Mouse (Mus musculus) kidney, embryonic 16.5 days (tissue): ENCODE measurements at regions not wholly inside any gene's neighbourhood (a gene's known extent, or its start where the extent isn't known, plus 50 kb on each side); places are given as distances from the start of the nearest gene placed in this dataset.

Source experiments
- ATAC-seq: fragments of 200-750 bp; cut with Nextera tagmentation; 2 replicates; pipeline ENCODE4 v1.8.0; 2017; ENCODE audit warnings: moderate TSS enrichment; ENCODE audit not compliant: low FRiP score, low TSS enrichment
- H3K27ac ChIP-seq: fragments of 300-500 bp; sonication (generic); 2 replicates; pipeline ENCODE4 v1.5.1; 2014; ENCODE audit warnings: low read length
- H3K27me3 ChIP-seq: fragments of 300-500 bp; sonication (generic); 2 replicates; pipeline ENCODE4 v1.6.1; 2014; ENCODE audit warnings: low read length, control low read depth, mixed read lengths; ENCODE audit not compliant: insufficient read depth
- H3K36me3 ChIP-seq: fragments of 300-500 bp; sonication (generic); 2 replicates; pipeline ENCODE4 v1.6.1; 2014; ENCODE audit warnings: low read length, control low read depth, mixed read lengths; ENCODE audit not compliant: insufficient read depth
- H3K4me1 ChIP-seq: fragments of 300-500 bp; sonication (generic); 2 replicates; pipeline ENCODE4 v1.6.1; 2014; ENCODE audit warnings: low read length, control low read depth, mixed read lengths; ENCODE audit not compliant: insufficient read depth
- H3K4me2 ChIP-seq: fragments of 300-500 bp; sonication (generic); replicated peaks from 2 replicates; pipeline ENCODE4 v1.6.1; 2014; ENCODE audit warnings: low read depth, low read length
- H3K4me3 ChIP-seq: fragments of 300-500 bp; sonication (generic); 2 replicates; pipeline ENCODE4 v1.5.1; 2014; ENCODE audit warnings: mild to moderate bottlenecking, low read length
- H3K9ac ChIP-seq: fragments of 300-500 bp; sonication (generic); replicated peaks from 2 replicates; pipeline ENCODE4 v1.6.1; 2014; ENCODE audit warnings: low read length
- H3K9me3 ChIP-seq: fragments of 300-500 bp; sonication (generic); 2 replicates; pipeline ENCODE4 v1.6.1; 2016; ENCODE audit warnings: low read length, control low read depth
- WGBS: fragments of 180-500 bp; shearing (Covaris S2); extraction: QIAGEN DNeasy Blood & Tissue Kit; methylation state at CpG from one replicate; pipeline ENCODE4 v1.1.7; 2014; 5-methylcytosine and 5-hydroxymethylcytosine counted together

DNA sequence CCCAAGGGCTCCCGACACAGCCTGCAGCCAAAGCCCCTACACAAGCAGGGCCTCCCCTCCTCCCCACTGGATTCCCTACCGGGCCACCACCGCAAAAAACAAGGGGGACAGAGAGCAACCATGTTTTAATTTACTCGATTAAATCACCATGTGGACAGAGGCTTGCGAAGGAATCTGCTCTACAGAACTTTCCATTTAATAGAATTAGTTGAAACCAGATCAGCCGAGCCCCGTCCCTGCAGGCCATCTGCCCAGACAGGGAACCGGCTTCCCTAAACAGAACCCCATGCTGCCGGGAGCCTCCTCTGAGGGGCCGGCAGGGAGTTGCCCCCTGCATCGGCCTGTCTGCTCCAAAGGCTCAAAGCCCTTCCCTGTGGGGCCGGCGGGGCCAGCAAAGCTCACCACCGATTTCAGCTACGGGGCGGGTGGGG is 77.5 kb upstream of the Msx1 start:
- Histone ChIP-seq H3K9ac (no peak overlapping the region), H3K36me3 (no peaks in the 10 kb centered on the region), H3K27me3 (peaks cover 56% of the 10 kb centered on the region), H3K27ac (no peak overlapping the region), H3K9me3 (no peaks in the 10 kb centered on the region), H3K4me2 (peak overlapping the region; percentile 45), H3K4me3 (peak overlapping the region; percentile 28), H3K4me1 (peaks cover 9% of the 10 kb centered on the region)
- 2% methylated on average over 16 of the region's 16 CpGs for WGBS
- ATAC-seq: no peak

DNA sequence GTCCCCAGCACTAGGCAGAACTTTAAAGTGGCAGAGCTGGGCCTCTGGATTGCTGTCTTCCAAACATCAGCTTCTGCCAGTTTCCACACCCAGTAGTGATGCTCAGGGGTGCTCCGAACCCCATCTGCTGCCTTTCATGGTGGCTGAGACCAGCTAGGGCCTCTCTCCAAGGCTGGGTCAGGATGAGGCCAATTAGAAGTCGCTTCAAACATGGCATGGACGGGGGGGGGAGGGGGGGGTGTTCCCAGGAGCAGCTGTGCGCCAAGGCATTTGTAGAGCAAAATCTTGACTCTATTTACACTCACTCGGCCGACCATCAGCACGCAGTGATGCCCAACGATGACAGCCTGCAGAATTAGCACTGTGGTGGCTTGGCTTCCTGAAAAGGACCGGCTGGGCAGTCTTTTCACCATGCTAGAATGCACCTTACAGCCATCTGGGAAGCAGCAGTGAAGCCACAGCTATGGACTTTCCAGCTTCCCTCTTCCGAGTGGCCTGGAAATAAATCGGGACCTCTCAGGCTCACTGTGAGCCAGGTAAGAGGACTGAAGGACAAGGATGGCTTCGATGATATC is 73.7 kb upstream of the Msx1 start:
- Histone ChIP-seq H3K4me2 (no peak overlapping the region), H3K4me1 (peaks cover 27% of the 10 kb centered on the region), H3K27me3 (peaks cover 78% of the 10 kb centered on the region), H3K9me3 (no peaks in the 10 kb centered on the region), H3K4me3 (no peak overlapping the region), H3K9ac (no peak overlapping the region), H3K36me3 (no peaks in the 10 kb centered on the region), H3K27ac (no peak overlapping the region)
- WGBS: 68% methylated on average over 12 of the region's 12 CpGs
- no peak for ATAC-seq

DNA sequence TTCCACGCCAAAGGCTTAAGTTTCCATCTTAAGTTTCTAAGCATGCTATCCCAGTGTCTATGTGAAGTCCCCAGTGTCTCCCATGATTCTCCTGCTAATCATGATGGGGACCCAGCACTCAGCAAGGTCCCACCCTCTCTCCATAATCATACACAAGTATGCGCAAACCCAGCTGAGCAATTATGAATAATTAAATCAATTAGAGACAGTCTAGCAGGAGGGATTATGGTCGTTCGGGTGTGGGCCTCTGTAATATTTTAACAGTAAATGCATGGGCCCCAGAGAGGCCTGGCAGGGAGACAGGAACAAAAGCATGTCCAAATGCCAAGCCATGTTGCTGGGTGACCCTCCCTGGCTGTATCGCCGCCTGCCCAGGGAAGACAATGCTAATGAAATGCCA is 73.1 kb upstream of the Msx1 start:
- Histone ChIP-seq H3K36me3 (no peaks in the 10 kb centered on the region), H3K9ac (no peak overlapping the region), H3K27me3 (peaks cover 78% of the 10 kb centered on the region), H3K27ac (no peak overlapping the region), H3K4me1 (peaks cover 31% of the 10 kb centered on the region), H3K9me3 (no peaks in the 10 kb centered on the region), H3K4me3 (no peak overlapping the region), H3K4me2 (no peak overlapping the region)
- WGBS: 74% methylated on average over 6 of the region's 6 CpGs
- no peak for ATAC-seq

DNA sequence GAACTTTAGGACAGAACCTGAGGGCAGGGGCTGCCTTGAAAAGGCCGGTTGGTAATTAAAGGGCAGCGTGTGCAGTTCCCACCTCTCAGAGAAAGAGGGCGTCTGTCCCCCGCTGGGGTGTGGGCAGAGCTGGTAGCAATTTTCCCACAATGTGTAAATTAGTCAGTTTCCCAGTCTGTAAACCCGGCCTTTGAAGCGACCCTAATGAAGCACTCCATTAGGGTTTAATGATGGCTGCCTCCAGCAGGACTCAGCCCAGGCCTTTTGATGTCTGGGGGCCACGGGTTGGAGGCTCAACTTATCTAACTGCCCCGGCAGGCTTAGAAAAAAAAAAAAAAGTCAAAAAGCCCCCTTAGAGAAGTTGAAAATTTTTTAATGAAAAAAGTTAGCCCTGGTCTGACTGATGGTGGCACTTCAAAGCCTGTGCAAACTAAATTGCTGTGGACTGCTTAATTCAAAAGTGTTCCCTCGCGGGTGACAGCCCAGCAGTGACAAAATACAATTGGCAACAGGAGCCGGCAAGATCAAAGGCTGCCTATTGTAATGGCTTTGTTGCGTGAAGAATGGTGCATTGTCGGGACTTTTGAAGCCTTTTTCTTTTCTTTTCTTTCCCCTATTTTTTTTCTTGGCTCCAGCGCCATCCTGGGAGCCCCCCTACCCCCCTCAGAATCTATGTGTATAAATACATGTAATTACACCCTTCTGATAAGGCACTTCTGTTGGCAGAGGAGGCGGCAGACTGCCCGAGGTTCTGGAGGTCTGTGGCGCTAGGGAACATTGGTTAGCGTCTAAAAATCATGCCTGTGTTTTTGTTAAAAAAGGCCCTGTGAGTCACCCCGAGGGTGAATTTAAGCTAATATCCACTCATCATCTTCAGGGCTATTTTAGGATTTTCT is 71.3 kb upstream of the Msx1 start:
- H3K36me3 ChIP-seq: no peaks in the 10 kb centered on the region
- H3K4me3 ChIP-seq: no peak overlapping the region
- H3K4me2 ChIP-seq: no peak overlapping the region
- H3K27ac ChIP-seq: no peak overlapping the region
- 5% methylated on average over 19 of the region's 19 CpGs for WGBS
- peaks cover 22% of the 10 kb centered on the region for H3K4me1 ChIP-seq
- H3K27me3 ChIP-seq: peaks cover 74% of the 10 kb centered on the region
- no peak for ATAC-seq
- H3K9me3 ChIP-seq: no peaks in the 10 kb centered on the region
- H3K9ac ChIP-seq: no peak overlapping the region

DNA sequence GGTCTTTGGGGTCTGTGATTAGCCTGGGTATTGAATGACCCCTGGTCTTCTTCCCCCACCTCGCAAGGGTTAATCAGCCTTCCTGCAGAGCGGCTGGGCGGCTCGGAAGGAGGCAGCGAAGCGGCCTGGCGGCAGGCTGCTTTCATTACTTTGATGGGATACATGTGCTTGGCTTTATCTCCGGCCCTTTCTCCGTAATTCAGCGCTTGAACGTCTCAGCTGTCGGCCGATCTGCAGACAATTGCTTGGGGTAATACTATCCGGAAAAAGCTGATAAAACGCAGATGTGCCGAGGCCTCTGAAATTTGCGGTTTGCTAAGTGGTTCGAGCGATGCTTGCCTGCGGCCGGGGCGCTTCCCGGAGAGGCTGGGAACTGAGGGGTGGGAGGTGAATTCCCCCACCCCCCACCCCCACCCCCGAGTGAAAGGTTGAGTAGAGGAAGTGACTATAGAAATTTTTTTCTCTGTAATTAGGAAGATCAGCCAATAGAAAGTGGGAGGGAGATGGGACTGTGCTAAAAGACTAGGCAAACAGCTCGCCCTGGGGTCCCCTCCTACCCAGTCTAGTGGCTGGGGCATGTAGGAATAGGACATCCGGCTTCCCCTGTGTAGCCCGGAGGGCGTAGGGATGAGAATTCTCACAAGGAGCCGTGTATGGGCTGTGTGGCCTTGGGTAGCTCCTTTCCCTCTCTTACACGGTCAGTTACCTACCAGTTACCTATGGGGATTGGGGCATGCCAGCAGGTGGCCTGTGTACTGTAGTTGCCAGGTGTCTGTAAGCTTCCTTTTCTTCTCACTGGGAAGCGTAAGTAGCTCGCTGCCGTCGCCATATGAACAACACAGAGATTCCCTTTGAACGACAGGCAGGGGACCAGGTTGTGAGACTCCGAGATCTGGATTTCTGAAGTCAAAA is 69.5 kb upstream of the Msx1 start:
- H3K27ac ChIP-seq: peak overlapping the region; percentile 30; the same call in 1 of the 2 replicates
- 2% methylated on average over 36 of the region's 36 CpGs for WGBS
- peaks cover 22% of the 10 kb centered on the region for H3K4me1 ChIP-seq
- H3K36me3 ChIP-seq: no peaks in the 10 kb centered on the region
- H3K9ac ChIP-seq: 0 out of 2 replicates have a peak overlapping the region, but pooled peaks have one; percentile 50
- peak; percentile 75 for ATAC-seq
- no peaks in the 10 kb centered on the region for H3K9me3 ChIP-seq
- peak overlapping the region; percentile 23 for H3K4me3 ChIP-seq
- H3K4me2 ChIP-seq: peak overlapping the region; percentile 51
- H3K27me3 ChIP-seq: peaks cover 56% of the 10 kb centered on the region

DNA sequence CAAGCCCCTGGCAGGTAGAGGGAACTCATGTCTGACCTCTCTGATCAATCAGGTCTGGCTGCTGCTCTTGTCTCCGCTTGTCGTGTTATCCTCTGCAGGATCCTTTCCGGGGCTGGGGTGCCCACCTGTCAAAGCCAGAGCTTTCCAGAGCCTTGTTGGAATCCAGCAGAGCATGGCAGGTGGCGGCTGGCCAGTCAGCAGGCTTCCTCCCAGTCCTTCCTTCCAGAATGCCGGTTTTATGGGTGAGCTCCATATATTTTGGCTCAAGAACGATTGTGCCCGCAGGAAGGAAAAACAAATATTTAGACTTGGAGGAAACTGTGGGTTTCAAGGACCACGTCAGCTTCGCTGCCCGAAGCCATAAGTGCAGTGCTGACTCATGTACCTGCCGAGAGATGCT is 66.3 kb upstream of the Msx1 start:
- H3K4me3 ChIP-seq: no peak overlapping the region
- WGBS: 33% methylated on average over 11 of the region's 11 CpGs
- no peak overlapping the region for H3K4me2 ChIP-seq

DNA sequence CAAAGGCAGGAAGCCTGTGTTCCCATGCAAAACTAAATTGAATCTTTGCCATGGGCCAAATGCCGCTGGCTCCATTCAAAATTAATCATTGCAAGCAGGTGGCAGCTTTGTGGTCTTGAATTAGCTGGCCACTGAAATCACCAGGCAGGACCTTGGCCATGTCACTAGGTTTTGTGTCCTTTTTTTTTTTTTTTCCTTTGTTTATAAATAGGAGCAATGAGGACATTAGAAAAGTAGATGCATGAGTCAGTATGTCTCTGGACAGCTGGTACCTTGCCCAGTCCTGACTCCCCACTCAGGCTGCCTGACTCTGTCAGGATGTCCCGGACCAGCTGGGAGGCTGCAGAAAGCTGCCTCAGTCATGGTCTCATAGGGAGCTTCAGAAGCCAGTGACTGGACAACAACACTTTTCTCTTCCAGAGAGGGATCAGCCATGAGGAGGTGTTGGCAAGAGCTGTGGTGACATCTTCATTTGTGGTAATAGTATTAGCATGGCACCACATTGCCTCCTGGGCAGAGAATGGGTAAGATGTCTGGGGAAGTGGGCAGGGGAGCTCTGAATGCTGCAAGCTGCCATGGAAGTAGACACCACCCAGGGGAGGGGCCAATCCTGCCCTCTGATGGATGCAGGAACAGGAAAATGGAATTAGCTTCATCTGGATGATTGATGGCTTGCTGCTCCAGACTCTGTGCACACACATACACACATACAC is 55.4 kb upstream of the Msx1 start:
- ATAC-seq: no peak
- H3K4me1 ChIP-seq: no peaks in the 10 kb centered on the region
- 86% methylated on average over 2 of the region's 2 CpGs for WGBS

More for the DNA sequence above, 66.3 kb upstream of the Msx1 start:
- no peak for ATAC-seq
- H3K4me1 ChIP-seq: peaks cover 20% of the 10 kb centered on the region
- H3K27me3 ChIP-seq: peaks cover 40% of the 10 kb centered on the region
- no peaks in the 10 kb centered on the region for H3K36me3 ChIP-seq
- no peak overlapping the region for H3K9ac ChIP-seq
- no peaks in the 10 kb centered on the region for H3K9me3 ChIP-seq
- no peak overlapping the region for H3K27ac ChIP-seq

DNA sequence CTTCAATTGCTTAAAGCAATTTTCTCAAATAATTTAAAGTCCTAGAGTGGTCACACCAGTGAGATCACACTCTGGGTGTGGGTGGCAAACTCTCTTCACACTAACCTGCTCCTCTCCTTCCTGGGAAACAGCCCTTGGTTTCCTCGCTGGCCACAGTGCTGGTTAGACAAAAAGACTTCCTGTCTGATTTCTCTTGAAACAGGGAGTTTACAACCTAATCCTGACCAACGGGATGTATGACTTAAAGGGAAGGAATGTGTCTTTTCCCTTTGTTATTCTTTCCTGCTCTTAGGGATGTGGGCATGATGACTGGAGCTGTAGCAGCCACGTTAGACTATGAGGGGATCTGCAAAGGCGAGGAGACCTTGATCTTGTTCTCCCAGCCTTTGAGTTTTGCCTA is 51.9 kb upstream of the Msx1 start:
- no peak for ATAC-seq
- no peak overlapping the region for H3K4me3 ChIP-seq
- H3K9ac ChIP-seq: no peak overlapping the region
- H3K36me3 ChIP-seq: no peaks in the 10 kb centered on the region
- no peak overlapping the region for H3K4me2 ChIP-seq
- H3K9me3 ChIP-seq: 0 out of 2 replicates have a peak, but pooled peaks cover 3% of the 10 kb centered on the region
- no peak overlapping the region for H3K27ac ChIP-seq
- no peaks in the 10 kb centered on the region for H3K27me3 ChIP-seq
- H3K4me1 ChIP-seq: no peaks in the 10 kb centered on the region
- 44% methylated on average over 4 of the region's 4 CpGs for WGBS

More for the DNA sequence above, 55.4 kb upstream of the Msx1 start:
- Histone ChIP-seq H3K9ac (no peak overlapping the region), H3K27ac (no peak overlapping the region), H3K4me3 (no peak overlapping the region), H3K27me3 (no peaks in the 10 kb centered on the region), H3K36me3 (no peaks in the 10 kb centered on the region), H3K9me3 (no peaks in the 10 kb centered on the region), H3K4me2 (no peak overlapping the region)

DNA sequence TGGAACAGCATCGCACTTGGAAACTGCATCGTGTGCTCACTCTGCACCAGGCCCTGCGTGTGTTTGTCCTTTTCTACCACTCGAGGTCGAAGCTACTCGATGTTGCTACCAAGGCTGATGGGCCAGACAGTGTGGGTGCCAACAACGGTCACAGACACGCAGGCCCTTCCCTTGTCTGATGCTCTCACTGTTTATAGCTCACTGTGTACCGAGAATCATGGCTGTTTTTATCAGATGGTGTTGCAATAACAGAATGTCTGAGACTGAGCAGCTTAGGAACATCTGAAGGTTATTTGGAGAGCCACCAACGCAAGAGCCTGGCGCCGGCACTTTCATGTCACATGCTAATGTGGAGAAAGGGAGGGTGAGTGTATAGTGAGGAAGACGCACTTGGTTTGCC is 51.1 kb upstream of the Msx1 start:
- H3K9me3 ChIP-seq: 0 out of 2 replicates have a peak, but pooled peaks cover 3% of the 10 kb centered on the region
- WGBS: 84% methylated on average over 13 of the region's 13 CpGs
- no peak for ATAC-seq

More for the DNA sequence above, 51.1 kb upstream of the Msx1 start:
- Histone ChIP-seq H3K4me3 (no peak overlapping the region), H3K27ac (no peak overlapping the region), H3K9ac (no peak overlapping the region), H3K36me3 (no peaks in the 10 kb centered on the region), H3K4me1 (no peaks in the 10 kb centered on the region), H3K27me3 (no peaks in the 10 kb centered on the region), H3K4me2 (no peak overlapping the region)
